Mouse (Mus musculus) right cerebral cortex, postnatal 4 days (tissue): ENCODE results near the gene Rasl10b.

ENCODE experiments used
- DNase-seq: peaks from one replicate; pipeline ENCODE4 v3.0.0-alpha.2; 2022

Rasl10b gene

DNA sequence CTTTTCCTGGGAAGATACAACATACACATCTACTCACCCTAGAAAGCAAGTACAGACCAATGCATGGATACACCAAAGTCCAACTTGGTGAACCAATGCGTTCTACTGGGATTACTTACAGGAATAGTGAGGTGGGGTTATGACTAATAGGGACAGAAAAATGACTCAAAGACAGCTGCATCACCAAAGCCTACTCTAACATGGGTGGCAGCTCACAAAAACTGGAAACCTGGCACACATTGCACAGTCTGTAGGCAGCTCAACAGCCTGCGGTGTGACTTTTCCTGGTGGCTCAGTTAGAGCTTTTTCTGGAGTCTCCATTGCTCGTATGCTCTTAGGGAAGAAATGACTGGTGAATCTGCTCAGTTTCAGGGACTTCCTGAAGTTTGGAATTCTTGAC, 59.8 kb downstream of the Rasl10b start:
- DNase-seq = no peak
